ENCODE assay signal across 12 mouse cellular contexts in the genomic region with DNA sequence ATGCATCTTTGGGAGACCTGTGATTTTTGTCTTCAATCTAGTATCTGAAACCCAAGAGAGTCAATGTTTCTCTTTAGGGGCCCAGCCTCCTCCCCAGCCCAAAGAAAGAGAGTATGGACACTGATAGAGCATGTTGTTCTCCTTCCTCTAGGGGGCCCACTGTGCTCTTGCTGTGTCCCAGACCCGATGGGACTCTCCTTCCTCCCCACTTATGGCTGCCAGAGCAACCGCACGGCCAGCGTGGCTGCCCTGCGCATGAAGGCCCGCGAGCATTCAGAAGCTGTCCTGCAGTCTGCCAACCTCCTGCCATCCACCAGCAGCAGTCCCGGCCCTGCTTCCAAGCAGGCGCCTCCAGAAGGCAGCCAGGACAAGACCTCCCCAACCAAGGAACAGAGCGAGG. TPM values are rescaled to one million over a fixed set of nuclear protein-coding genes. Genes with fewer than 3 reads are reported as not detected.
A peak's percentile ranks its signal among the peaks of the same experiment; 100 is the strongest.
DNase-seq lines count a peak whose midpoint lies in the region; ATAC-seq and TF ChIP-seq lines count a peak whose summit lies in the region.
"Had no signal": no experiment of that assay in that cellular context is flagged by ENCODE, and none has a peak within 500 bp of the region (broad histone marks: within the 10 kb centered on the region; RNA-seq: fewer than 3 reads in every experiment).

No protein-coding gene starts in this region.

- H3K4me2 ChIP-seq in forebrain, embryonic 11.5 days (ENCODE audit: low read depth, low read length, severe bottlenecking), result no peak overlapping the region
- H3K4me2 ChIP-seq in limb, embryonic 11.5 days (ENCODE audit: low read depth, severe bottlenecking), result no peak overlapping the region
- H3K4me2 ChIP-seq in liver, postnatal 0 days (ENCODE audit: low read depth, low read length), result no peak overlapping the region
- no peak overlapping the region for H3K4me2 ChIP-seq in midbrain, embryonic 13.5 days (replicated peaks)
- H3K4me2 ChIP-seq: midbrain, embryonic 11.5 days had no signal

- H3K27ac ChIP-seq in forebrain, embryonic 10.5 days, result peak overlapping the region; percentile 40; the same call in 1 of the 2 replicates
- H3K27ac ChIP-seq in forebrain, embryonic 11.5 days (ENCODE audit: low read depth, low read length), result no peak overlapping the region
- no peak overlapping the region for H3K27ac ChIP-seq in limb, embryonic 11.5 days (replicated peaks; ENCODE audit: low read depth, low read length)
- no peak overlapping the region for H3K27ac ChIP-seq in limb, embryonic 10.5 days
- no peak overlapping the region for H3K27ac ChIP-seq in liver, postnatal 0 days (ENCODE audit: low read depth)
- no peak overlapping the region for H3K27ac ChIP-seq in midbrain, embryonic 13.5 days

- no peak for ATAC-seq in forebrain, embryonic 11.5 days (replicated peaks; ENCODE audit: low FRiP score)
- ATAC-seq in limb, embryonic 11.5 days (ENCODE audit: insufficient number of reproducible peaks, low FRiP score, low TSS enrichment, low read depth), result no peak
- peak; percentile 67 for ATAC-seq in granulocyte monocyte progenitor cell, adult 5-6 weeks (replicated peaks; ENCODE audit: poor library complexity, severe bottlenecking)
- ATAC-seq in liver, postnatal 0 days, result no peak
- no peak for ATAC-seq in midbrain, embryonic 13.5 days
- ATAC-seq: forebrain, embryonic 16.5 days had no signal

- DNase-seq in forebrain, embryonic 10.5 days (ENCODE audit: extremely low spot score, low spot score), result no peak
- DNase-seq in forebrain, embryonic 11.5 days (ENCODE audit: low spot score), result no peak
- DNase-seq in limb, embryonic 11.5 days (ENCODE audit: low spot score), result peak; percentile 32
- DNase-seq in limb, embryonic 10.5 days (ENCODE audit: low spot score), result no peak
- no peak for DNase-seq in liver, postnatal 0 days
- DNase-seq in cerebellum, postnatal 4 days (ENCODE audit: low spot score in 2 of 2), result no peak
- DNase-seq: retina, postnatal 1 day; thymus, postnatal 25 days had no signal

- H3K36me3 ChIP-seq in forebrain, embryonic 10.5 days (replicated peaks), result no peaks in the 10 kb centered on the region
- H3K36me3 ChIP-seq in forebrain, embryonic 11.5 days (ENCODE audit: control insufficient read depth, insufficient read depth, low read length), result no peaks in the 10 kb centered on the region
- no peaks in the 10 kb centered on the region for H3K36me3 ChIP-seq in limb, embryonic 11.5 days (ENCODE audit: control insufficient read depth, insufficient read depth, low read length)
- H3K36me3 ChIP-seq in limb, embryonic 10.5 days, result no peaks in the 10 kb centered on the region
- H3K36me3 ChIP-seq in liver, postnatal 0 days (replicated peaks; ENCODE audit: insufficient read depth, low read length), result no peaks in the 10 kb centered on the region
- H3K36me3 ChIP-seq in midbrain, embryonic 13.5 days, result no peaks in the 10 kb centered on the region

- no peak overlapping the region for H3K4me3 ChIP-seq in forebrain, embryonic 10.5 days
- H3K4me3 ChIP-seq in forebrain, embryonic 11.5 days (ENCODE audit: low read depth, low read length), result no peak overlapping the region
- no peak overlapping the region for H3K4me3 ChIP-seq in limb, embryonic 11.5 days (ENCODE audit: low read depth, low read length)
- no peak overlapping the region; the same call in 1 of the 2 replicates for H3K4me3 ChIP-seq in limb, embryonic 10.5 days
- no peak overlapping the region for H3K4me3 ChIP-seq in liver, postnatal 0 days (ENCODE audit: low read depth, low read length)
- H3K4me3 ChIP-seq in midbrain, embryonic 13.5 days (replicated peaks), result no peak overlapping the region

- H3K27me3 ChIP-seq in forebrain, embryonic 10.5 days (ENCODE audit: poor library complexity, severe bottlenecking), result no peaks in the 10 kb centered on the region
- H3K27me3 ChIP-seq in forebrain, embryonic 11.5 days (ENCODE audit: control insufficient read depth, insufficient read depth, low read length), result no peaks in the 10 kb centered on the region
- H3K27me3 ChIP-seq in limb, embryonic 11.5 days (ENCODE audit: control insufficient read depth, insufficient read depth, low read length), result no peaks in the 10 kb centered on the region
- 0 out of 2 replicates have a peak, but pooled peaks cover 5% of the 10 kb centered on the region for H3K27me3 ChIP-seq in limb, embryonic 10.5 days (ENCODE audit: low read depth, poor library complexity, severe bottlenecking)
- no peaks in the 10 kb centered on the region for H3K27me3 ChIP-seq in liver, postnatal 0 days (ENCODE audit: insufficient read depth, low read length)
- H3K27me3 ChIP-seq in midbrain, embryonic 13.5 days, result no peaks in the 10 kb centered on the region

- 52% methylated on average over 10 of the region's 10 CpGs for WGBS in forebrain, embryonic 10.5 days
- 56% methylated on average over 10 of the region's 10 CpGs for WGBS in forebrain, embryonic 11.5 days
- 44% methylated on average over 10 of the region's 10 CpGs for WGBS in limb, embryonic 11.5 days
- WGBS in limb, embryonic 10.5 days, result 40% methylated on average over 10 of the region's 10 CpGs
- 53% methylated on average over 10 of the region's 10 CpGs for whole genome bisulfite sequencing in liver, postnatal 0 days (ENCODE audit: insufficient replicate concordance)
- 51% methylated on average over 10 of the region's 10 CpGs for WGBS in midbrain, embryonic 13.5 days

- TF ChIP-seq CTCF in liver, postnatal 0 days (IDR thresholded peaks at IDR 0.05; ENCODE audit: low read depth), result peak; percentile 39

- no peaks in the 10 kb centered on the region for H3K9me3 ChIP-seq in forebrain, embryonic 10.5 days
- H3K9me3 ChIP-seq in forebrain, embryonic 11.5 days (ENCODE audit: control insufficient read depth, low read length), result no peaks in the 10 kb centered on the region
- no peaks in the 10 kb centered on the region for H3K9me3 ChIP-seq in limb, embryonic 11.5 days (ENCODE audit: control insufficient read depth, low read length)
- no peaks in the 10 kb centered on the region for H3K9me3 ChIP-seq in limb, embryonic 10.5 days (replicated peaks)
- no peaks in the 10 kb centered on the region for H3K9me3 ChIP-seq in liver, postnatal 0 days (ENCODE audit: low read length)
- no peaks in the 10 kb centered on the region for H3K9me3 ChIP-seq in midbrain, embryonic 13.5 days

- no peak overlapping the region for H3K9ac ChIP-seq in forebrain, embryonic 11.5 days (ENCODE audit: low read length)
- H3K9ac ChIP-seq in limb, embryonic 11.5 days (ENCODE audit: low read length), result no peak overlapping the region
- no peak overlapping the region for H3K9ac ChIP-seq in liver, postnatal 0 days (replicated peaks)
- no peak overlapping the region for H3K9ac ChIP-seq in midbrain, embryonic 13.5 days (replicated peaks)

- H3K4me1 ChIP-seq in forebrain, embryonic 10.5 days, result no peaks in the 10 kb centered on the region
- H3K4me1 ChIP-seq in forebrain, embryonic 11.5 days (replicated peaks; ENCODE audit: control insufficient read depth, insufficient read depth, low read length), result no peaks in the 10 kb centered on the region
- H3K4me1 ChIP-seq in limb, embryonic 11.5 days (ENCODE audit: control insufficient read depth, insufficient read depth, low read length), result no peaks in the 10 kb centered on the region
- peaks cover 4% of the 10 kb centered on the region; the same call in 1 of the 2 replicates for H3K4me1 ChIP-seq in limb, embryonic 10.5 days
- H3K4me1 ChIP-seq in liver, postnatal 0 days (ENCODE audit: insufficient read depth), result no peaks in the 10 kb centered on the region
- no peaks in the 10 kb centered on the region for H3K4me1 ChIP-seq in midbrain, embryonic 13.5 days (replicated peaks)

- no peak for TF ChIP-seq EP300 in liver, postnatal 0 days (IDR thresholded peaks at IDR 0.05; ENCODE audit: low read depth)

RNA-seq across cellular contexts. Expression of gene Prrxl1, which starts 29.4 kb away (rescaled TPM):
- polyA plus RNA-seq in forebrain, embryonic 10.5 days (2016; fragmentation: Nextera tagmentation; extraction: Ambion mirVana), result 0.22 TPM in 1 of 2 replicates, not detected in the other
- 0.08 and 0.37 TPM in 2 replicates for polyA plus RNA-seq in forebrain, embryonic 11.5 days (2014; fragmentation: Nextera tagmentation; extraction: Ambion mirVana)
- polyA plus RNA-seq in limb, embryonic 11.5 days (2014; fragmentation: Nextera tagmentation; extraction: Ambion mirVana), result 0.16 TPM in 1 of 2 replicates, not detected in the other
- not detected in 2 replicates for polyA plus RNA-seq in limb, embryonic 10.5 days (2016; fragmentation: Nextera tagmentation; extraction: Ambion mirVana)
- not detected in 2 replicates for total RNA-seq in granulocyte monocyte progenitor cell, adult 5-6 weeks (2014; fragmentation: Nextera tagmentation)
- total RNA-seq in granulocyte monocyte progenitor cell, adult 5-6 weeks (2017), result not detected in 2 replicates
- 0.05 TPM in 1 of 2 replicates, not detected in the other for polyA plus RNA-seq in liver, postnatal 0 days (2015; fragmentation: Nextera tagmentation; extraction: Ambion mirVana)
- 5.7 TPM in 2 replicates for polyA plus RNA-seq in midbrain, embryonic 13.5 days (2015; fragmentation: Nextera tagmentation; extraction: Ambion mirVana)
- polyA plus RNA-seq: forebrain, embryonic 16.5 days had no signal

RNA-seq across cellular contexts. Expression of gene 3425401B19Rik, which starts 56.5 kb away (rescaled TPM):
- 0.05 TPM in 1 of 2 replicates, not detected in the other for polyA plus RNA-seq in forebrain, embryonic 10.5 days (2016; fragmentation: Nextera tagmentation; extraction: Ambion mirVana)
- not detected in 2 replicates for polyA plus RNA-seq in forebrain, embryonic 11.5 days (2014; fragmentation: Nextera tagmentation; extraction: Ambion mirVana)
- polyA plus RNA-seq in limb, embryonic 11.5 days (2014; fragmentation: Nextera tagmentation; extraction: Ambion mirVana), result 0.09 and 0.23 TPM in 2 replicates
- polyA plus RNA-seq in limb, embryonic 10.5 days (2016; fragmentation: Nextera tagmentation; extraction: Ambion mirVana), result 0.16 and 0.20 TPM in 2 replicates
- not detected in 2 replicates for total RNA-seq in granulocyte monocyte progenitor cell, adult 5-6 weeks (2014; fragmentation: Nextera tagmentation)
- total RNA-seq in granulocyte monocyte progenitor cell, adult 5-6 weeks (2017), result not detected in 2 replicates
- polyA plus RNA-seq in liver, postnatal 0 days (2015; fragmentation: Nextera tagmentation; extraction: Ambion mirVana), result 0.12 and 0.14 TPM in 2 replicates
- not detected in 2 replicates for polyA plus RNA-seq in midbrain, embryonic 13.5 days (2015; fragmentation: Nextera tagmentation; extraction: Ambion mirVana)
- polyA plus RNA-seq: forebrain, embryonic 16.5 days; midbrain, embryonic 11.5 days had no signal
